Mouse (Mus musculus) cerebellum, adult 18-20 months (tissue): ENCODE data around the gene Trpm4.
"Not testable (repeated sequence)": the region's sequence is repeated elsewhere in the genome, so short reads cannot be mapped to it uniquely, and the experiment has no call there.

Source experiments
- DNase-seq, 2 experiments: peaks; one replicate each; pipeline ENCODE4 v3.0.0; 2021

Gene Trpm4

DNA sequence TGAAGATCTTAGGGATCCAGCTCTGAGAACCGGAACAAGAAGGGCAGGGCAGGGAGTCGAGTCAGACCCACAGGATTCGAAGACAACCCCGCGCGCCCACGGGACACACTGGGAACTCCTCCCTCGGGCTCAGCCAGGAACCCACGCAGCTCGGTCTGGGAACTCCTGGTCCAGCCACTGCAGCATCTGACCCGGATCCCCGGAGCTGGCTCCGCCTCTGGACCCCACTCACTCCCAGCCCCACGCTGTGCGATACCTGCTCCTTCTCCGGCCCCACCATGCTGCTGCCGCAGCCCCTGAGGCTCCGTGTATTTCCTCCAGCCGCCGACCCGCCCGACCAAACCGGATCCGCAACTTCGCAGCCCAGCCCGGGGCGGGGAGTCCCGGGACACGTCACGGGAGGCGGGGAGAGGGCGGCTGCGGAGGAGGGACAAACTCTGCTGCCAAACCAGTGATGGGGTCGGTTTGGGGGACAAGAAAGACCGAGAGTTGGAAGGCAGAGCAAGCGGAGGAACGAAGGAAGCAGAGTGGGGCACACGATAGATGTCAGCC is at the start of gene Trpm4:
TSS of gene Trpm4 (minus strand) at position 350 of the 552 bp plus-strand sequence.
- DNase-seq, result peak; percentile 76 to 79

DNA sequence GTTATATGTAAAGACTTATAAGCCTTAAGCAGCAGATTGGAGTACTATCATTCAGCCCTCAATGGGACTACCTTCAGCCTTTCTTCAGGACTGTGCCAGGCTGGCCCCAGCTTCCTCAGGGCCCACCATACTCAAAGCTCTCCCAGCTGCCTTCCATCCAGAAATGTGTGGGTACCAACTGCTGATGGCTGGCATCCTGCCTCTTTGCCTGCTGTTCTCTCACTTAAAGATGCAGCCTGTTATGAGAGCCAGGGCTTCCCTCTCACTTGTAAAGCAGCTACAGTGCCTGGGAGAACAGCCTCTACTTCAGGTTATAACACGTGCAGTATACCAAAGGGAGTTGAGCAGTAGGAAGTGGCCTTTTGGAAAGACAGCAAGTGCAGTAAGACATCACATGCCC is 42.5 kb upstream of the Trpm4 start:
- no peak for DNase-seq

DNA sequence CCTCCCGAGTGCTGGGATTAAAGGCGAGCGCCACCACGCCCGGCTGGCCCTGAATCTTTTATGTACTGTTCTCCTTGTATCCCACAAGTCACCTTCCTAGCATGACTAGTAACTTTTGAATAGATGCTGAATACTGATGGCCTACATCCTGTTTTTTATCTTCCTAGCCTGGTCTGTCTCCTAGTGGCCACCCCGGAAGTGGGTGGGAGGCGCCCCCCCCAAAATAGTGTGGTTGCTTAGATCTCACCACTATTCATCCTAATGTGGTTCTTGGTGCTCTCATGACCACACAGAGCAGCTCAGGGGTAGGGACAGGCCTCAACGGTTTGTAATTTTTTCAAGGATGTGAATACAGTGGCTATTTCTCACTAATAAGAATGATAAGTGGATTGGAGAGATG is 41.0 kb upstream of the Trpm4 start:
- no peak for DNase-seq

DNA sequence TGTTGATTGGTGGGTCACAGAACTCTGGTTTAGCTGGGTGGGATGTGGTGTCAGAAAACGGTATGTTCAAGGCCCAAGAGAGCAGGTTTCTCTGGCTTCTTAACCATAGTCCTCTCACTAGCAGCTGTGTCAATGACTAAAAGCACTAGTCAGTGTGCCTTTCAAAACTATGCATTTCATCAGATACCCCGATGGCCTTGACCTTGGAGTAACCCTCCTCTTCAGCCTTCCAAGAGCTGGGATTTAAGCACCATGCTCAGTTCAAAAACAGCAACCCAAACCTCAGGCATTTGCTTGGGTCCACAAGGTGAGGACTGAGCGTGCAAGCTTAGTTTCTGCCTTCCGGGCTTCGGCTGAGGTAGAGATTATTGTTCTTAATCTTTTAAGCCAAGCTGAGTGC is 38.8 kb upstream of the Trpm4 start:
- DNase-seq, result no peak

DNA sequence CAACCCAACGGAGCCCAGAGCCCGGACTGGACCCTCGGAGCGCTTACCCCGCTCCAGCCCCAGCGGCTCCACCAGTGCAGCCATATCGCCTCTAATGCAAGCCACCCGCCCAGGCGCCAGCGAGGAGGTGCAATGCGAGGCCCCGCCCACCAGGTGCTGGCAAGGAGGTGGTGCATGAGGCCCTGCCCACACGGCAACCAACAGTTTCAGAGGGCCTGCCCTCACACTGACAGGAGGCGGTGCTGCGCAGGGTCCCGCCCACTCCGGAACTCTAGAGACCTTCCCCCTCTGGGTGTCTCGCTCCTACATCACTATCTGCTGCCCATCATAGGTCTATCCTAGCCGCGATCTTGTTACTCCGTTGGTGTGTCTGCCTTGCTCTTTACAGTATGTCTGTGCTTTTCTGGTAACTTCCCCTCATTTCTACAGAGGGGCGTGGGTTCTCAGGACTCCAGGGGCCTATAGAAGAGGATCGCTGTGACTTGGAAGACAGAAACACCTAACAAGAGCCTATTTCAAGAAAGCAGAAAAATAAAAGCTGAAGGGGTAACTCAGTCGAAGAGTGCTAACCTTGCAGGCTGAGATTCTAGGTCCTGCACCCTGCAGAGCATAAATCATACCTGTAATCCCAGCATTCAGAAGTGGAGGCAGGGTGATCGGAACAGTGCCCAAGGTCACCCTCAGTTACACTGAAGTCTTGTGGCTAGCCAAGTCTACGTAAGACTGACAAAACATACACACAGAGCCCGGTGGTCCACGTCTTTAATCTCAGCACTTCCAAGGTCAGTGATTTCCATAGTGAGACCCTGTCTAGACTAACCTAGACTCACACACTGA is 37.1 kb upstream of the Trpm4 start, which contains the start of gene Lin7b:
TSS of gene Lin7b (minus strand) at position 109 of the 837 bp plus-strand sequence.
- DNase-seq, result peak; percentile 89 to 91

DNA sequence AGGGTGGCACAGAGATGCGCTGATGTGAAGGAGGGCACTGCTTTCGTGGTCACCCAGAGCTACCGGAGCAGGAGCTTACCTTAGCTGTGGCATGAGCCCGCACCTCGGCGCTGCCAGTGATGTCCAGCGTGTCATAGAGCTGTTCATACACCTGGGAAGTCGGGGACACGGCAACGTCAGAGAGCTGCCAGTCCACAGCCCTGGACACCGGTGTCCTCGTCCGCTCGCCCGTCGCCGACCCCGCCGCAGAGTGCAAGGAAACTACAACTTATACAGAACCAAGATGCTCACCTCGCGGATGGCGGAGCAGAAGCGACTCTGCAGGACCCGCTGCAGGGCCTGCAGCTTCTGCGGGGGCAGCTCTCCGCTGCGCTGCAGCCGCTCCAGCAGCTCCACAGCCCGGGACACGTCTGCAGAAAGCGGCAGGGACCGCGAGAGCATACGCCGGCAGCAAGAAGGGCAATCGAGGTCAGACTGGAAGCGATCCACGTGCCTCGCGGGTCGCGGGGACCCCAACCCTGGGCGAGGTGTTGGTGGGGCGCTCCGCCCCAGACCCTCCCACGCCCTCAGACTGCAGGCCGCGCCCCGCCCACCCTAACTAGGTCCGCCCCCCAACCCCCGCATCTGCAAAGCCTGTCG is 36.4 kb upstream of the Trpm4 start:
- DNase-seq, result peak; percentile 44 to 52

DNA sequence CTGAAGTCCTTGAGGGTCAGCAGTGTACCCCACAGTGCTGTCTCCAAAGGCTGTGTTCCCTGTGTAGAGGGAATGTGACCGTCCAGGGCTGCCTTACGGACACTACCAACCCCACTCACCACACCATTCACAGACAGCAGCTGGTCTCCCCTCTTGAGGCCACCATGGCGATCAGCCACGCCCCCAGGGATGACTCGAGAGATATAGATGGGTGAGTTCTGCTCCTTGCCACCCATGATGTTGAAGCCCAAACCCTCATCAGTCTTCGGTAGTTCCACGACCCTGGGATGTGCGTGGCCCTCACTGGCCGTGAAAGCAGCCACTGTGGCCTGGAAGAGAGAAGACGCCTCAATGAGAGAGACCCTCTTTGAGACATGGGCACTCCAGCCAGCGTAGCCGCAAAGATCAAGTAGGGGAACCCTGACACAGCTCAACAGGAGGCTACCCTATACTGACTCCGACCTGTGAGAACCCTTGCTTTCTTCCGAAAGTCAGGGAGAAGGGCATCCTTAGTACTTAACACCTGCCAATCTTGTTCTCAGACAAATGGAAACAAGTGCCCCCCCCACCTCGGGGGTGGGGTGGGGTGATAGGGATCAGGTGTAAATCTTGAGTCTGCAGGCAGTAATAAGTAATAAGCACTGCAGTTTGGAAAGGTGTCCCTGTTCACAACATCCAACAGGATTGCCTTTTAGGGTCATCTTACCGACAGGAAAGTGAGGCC is 35.6 kb upstream of the Trpm4 start:
- DNase-seq, result peak in 1 of 2 experiments; percentile 28

DNA sequence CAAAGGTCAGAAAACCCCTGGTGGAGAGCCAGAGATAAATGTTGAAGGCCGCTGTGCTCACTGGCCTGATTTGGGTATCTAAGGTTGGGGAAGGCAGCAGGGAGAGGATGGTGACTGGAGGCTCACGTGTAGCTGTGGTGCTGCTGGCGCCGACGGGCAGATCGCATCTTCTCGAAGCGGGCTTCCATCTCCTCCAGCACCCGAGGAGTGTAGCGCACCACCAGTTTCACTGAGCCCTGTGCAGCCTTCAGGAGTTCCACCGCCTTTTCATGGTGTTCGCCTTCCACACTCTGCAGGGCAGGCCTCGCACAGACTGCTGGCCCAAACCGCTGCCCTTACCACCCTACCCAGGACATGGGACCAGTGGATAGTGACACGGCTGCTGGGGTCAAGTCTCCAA is 34.6 kb upstream of the Trpm4 start:
- peak in 1 of 2 experiments; percentile 38 for DNase-seq

DNA sequence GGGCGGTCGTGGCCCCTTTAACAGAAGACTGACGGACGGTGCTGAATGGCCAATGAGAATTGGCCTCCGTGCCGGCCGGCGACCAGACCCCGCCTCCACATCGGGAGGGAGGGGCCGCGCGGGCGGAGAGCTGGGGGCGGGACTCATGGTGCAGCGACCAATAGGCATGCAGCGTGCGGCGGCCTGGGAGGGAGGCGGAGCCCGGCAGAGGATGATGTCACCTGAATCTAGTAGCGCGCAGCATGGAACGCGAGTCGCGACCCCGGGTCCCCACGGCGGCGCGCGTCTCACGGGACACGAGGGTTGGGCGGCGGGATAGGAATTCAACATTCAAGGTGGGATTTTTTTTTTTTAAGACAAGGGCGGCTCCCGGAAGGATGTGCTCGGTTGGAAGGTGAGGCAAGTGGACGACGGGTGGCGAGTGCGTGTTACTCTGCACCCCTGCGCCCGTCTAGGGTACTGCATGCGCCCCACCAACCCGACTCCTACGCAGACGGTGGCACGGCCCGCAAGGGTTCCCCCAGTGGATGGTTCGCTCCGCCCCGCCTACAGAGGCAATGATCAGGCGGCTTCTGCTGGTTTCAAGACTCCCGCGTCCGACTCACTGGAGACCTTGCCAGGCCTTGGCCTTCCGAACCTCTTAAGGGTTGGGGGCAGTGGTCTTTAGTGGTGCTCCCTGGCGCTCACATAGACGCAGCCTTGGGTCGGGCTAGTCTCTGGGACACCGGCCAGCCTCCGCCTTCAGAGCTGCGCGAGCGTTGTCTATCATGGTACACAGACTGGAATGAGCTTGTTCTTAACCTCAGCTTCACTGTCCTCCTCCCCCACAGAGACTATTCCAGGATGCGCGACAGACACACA is 33.7 kb upstream of the Trpm4 start:
- peak; percentile 98 to 99 for DNase-seq

DNA sequence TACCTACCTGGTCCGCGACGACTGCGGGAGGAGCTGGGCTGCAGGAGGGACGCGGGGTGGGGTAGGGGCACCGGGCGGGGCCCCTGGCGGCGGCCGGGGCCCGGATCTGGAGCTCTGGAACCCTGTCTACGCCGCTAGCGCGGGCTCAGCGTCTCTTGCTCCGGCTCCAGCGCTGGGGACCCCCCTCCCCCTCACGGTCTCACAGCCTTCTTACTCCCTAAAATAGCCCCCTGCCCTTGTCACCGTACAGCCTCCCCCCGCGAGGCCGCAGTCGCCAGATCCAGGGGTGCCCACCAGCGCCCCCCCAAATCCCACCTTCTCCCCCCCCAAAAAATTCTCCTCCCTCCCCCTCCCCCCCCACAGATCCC is 33.1 kb upstream of the Trpm4 start, which contains the start of gene Ppfia3:
TSS of gene Ppfia3 (minus strand) at position 368 of the 368 bp plus-strand sequence.
- DNase-seq, result no peak

DNA sequence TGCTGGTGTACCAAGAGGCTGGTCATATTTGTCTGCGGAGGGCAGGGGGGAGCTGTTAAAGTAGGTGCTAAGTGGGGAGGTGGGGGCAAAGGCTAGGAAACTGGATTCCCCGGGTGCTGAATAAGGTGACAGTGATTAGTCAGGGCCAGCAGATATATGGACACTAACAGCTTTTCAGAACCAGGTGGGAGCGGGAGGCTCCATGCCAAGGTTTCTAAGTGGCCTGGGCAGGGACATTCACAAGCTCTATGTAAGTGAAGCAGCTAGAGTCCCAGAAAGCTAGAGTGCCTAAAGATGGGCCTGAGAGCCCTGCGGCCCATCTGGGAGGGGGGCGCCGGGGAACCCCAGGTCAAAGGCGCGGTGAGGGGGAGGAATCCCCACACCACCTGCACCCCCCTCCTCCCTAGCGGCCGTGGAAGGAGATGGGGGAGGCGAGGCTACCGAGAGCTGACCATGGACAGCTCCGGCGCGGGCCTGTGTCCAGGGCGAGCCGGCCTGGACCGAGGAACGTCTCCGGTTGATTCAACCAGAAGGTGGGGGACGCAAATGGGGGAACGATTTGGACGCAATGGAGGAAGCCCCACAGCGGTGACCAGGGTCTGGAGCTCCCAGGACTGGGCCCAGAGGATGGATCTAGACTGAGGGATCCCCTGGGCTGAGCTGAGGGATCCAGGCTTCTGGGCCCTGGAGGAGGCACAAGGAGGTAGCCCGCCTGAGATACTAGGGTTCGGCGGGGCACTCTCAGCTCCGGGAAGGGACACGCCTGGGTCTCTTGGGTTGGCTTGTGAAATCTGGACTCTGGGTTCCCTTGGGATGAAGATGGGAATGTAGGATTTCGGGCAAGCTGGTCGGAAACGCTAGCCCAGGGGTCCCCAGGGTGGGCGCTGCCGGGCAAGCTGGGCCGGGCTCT is 32.4 kb upstream of the Trpm4 start:
- peak; percentile 69 to 70 for DNase-seq

DNA sequence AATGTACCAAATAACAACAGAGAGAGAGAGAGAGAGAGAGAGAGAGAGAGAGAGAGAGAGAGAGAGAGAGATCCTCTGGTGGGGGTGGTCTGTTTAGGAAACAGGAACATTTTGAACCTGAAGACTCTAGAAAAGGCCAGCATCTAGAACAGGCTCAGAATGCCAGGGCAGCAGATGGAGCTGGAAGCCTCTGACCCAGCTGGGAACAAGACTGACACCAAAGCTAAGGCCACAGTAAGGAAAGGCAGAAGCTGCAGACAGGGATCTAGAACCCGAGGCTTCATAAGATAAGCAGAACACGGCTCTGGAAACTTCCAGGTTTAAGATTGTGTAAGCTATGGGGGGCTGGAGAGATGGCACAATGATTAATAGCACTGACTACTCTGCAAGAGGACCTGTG is 30.4 kb upstream of the Trpm4 start:
- DNase-seq, result peak; percentile 34 to 49

DNA sequence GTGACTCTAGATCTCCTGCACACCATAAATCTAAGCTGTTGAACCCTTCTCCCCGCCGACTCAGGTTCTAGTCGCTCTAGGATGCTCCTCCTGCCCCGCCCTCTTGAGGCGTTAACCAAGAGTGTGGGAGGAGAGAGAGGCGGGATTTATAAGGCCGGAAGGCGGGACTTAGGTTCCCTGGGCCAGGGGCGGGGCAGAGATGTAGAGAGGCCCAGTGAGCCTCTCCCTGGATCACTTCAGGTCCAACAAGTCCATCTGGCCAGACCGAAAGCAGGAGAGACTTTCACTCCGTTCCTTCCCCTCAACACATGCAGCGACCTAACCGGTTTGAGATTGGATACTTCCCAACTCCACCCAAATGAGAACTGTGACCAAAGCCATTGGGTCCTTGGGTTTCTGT is 29.2 kb upstream of the Trpm4 start:
- peak; percentile 80 to 91 for DNase-seq

DNA sequence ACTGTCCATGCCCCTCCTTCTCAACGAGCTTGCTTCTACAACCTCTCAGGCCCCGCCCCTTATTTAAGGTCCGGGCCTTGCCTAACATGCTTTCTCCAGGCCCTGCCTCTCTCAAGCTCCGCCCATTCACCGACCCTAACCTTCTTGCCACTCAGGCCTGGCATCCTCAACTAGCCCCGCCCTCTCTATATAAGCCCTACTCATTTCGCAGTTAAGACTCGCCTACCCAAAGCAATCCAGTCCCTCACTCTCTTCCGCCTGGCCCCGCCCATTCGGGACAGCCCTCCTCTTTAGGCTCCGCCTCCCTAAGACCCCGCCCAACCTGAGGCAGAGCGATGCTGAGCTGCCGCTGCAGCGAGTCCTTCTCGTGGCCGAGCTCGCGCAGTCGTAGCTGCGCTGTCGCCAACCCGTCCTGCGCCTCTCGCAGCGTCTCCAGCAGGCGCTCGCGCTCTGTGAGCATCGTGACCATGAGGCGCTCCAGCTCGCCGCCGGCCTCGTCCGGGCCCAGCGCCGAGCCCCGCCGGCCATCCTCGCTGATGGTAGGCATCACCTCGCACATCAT is 27.7 kb upstream of the Trpm4 start:
- DNase-seq, result peak; percentile 87 to 93

DNA sequence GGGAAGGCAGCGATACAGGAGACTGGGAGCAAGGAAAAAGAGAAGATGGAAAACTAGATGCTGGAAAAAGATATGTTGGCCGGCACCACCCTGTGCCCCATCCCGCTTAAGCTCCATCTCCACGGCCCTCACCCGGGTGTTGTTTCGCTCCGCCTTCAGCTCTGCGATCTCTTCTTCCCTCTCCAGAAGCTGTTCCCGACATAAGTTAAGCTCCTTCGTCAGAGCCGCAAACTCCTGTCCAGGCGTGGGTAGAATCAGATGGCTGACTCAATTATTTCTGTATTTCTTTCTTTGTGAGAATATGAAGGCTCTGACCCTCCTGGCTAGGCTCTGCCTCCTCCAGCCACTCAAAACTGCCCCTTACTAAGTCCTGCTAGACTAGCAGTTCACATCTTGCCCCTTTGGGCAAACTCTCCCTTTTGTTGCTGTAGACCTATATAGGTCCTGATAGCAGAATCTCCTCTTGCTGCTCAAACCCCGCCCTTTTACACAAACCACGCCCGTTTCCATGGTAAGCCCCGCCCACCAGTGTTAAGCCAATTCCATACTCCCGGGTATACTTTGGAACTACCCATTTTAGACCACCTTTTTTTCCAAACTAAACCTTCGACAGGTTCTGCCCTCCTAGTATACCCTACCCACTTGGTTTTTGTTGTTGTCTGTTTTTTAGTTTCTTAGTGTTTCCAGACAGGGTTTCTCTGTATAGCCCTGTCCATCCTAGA is 27.0 kb upstream of the Trpm4 start:
- peak in 1 of 2 experiments; percentile 46 for DNase-seq

DNA sequence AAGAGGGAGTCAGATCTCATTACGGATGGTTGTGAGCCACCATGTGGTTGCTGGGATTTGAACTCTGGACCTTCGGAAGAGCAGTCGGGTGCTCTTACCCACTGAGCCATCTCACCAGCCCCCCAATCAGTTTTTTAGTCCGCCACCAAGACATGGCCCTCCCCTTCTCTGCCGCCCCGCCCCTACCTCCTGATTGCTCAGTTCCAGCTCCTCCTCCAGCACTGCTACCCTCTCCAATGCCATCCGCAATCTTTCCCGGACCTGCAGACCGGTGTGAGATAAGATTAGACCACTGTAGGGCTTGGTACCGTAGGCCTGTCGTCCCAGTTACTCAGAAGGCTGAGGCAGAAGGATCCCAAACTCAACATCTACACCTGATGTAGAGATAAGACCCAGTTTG is 25.5 kb upstream of the Trpm4 start:
- not testable (repeated sequence) for DNase-seq

DNA sequence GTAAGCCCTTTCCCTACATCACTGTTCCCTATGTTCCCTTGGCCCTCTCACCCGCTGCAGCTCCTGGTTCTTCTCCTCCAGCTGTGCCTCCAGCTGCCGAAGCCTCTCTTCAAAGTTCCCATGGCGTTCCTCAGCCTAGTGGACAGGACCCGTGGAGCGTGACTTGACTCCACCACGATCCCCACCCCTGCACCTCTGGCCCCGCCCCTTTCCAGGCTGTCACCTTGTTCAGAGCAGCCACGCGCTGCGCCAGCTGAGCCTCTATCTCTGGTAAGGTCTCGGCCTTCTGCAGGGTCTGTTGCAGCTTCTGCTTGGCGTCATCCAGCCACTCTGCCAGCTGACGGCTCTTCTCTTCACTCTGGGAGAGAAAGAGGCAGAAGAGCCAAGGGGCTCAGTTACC is 22.5 kb upstream of the Trpm4 start:
- DNase-seq, result no peak

DNA sequence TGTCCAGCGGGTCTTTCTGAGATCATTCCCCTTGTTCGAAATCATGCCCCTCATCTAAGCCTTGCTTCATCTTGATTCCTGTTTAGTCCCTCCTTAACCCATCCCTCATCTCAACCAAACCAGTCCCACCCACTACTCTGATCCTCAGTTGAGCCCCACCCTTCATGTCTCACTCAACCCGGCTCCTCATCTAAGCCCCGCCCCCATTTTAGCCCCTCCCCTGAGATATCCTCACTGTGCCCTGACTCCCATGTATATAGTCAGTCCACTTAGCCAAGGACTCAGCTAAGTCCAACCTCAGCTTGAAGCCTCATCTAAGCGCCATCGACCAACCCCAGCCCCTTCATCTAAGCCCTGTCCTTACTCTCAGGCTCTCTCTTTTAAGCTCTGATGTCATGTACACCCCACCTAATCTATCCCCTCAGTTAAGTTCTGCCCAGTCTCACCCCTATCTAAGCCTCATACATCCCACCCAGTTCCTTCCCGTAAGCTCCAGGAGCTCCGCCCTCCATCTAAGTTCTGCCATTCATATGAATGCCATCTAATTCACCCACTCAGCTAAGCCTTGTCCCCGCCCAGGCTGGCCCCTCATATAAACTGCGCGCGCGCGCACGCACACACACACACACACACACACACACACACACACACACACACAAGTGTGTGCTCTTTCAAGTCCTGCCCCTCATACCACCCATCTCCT is 21.9 kb upstream of the Trpm4 start:
- no peak for DNase-seq

DNA sequence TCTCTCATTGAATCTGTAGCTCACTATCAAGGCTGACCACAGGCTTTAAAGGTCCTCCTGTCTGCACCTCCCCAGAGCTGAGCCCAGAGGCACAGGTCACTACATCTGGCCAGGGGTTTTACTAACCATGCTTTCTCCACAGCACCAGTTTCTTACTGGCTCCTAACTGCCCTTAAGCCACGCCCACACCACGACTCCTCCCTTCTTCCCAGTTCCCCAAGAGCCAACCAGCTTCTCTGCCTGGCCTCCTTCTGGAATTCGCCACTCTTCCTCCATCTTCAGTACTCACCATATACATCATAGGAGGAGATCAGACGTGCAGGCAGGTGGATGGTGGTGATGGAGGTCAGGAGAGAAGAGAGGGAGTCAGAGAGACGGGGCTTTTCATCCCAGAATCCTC is 19.5 kb upstream of the Trpm4 start:
- DNase-seq, result no peak
